Mouse (Mus musculus) testis, postnatal 14 days (tissue): ENCODE measurements at regions not wholly inside any gene's neighbourhood (a gene's known extent, or its start where the extent isn't known, plus 50 kb on each side); places are given as distances from the start of the nearest gene placed in this dataset.
"Not testable (repeated sequence)": the region's sequence is repeated elsewhere in the genome, so short reads cannot be mapped to it uniquely, and the experiment has no call there.

Experiments
- DNase-seq: peaks from one replicate; pipeline ENCODE4 v3.0.0; 2021; ENCODE audit warnings: low spot score

GRCm38 (mm10) chr15:84616880-84617279 lies 52.5 kb upstream of the Prr5 start:
- DNase-seq: not testable (repeated sequence)

GRCm38 (mm10) chr15:84613536-84614527 lies 55.6 kb upstream of the Prr5 start:
- DNase-seq: peak; percentile 76

GRCm38 (mm10) chr15:84612961-84613360 lies 55.3 kb upstream of the Rtl6 start:
- no peak for DNase-seq

- DNase-seq: no peak
These were observed 52.3 kb upstream of the Rtl6 start for GRCm38 (mm10) chr15:84609825-84610442.

GRCm38 (mm10) chr15:84609063-84609462 lies 51.4 kb upstream of the Rtl6 start:
- DNase-seq: no peak
